Mouse (Mus musculus): Measurements from ENCODE around the gene Slco1a6.
A peak's percentile ranks its signal among the peaks of the same experiment; 100 is the strongest.
"Not testable (repeated sequence)": the region's sequence is repeated elsewhere in the genome, so short reads cannot be mapped to it uniquely, and the experiment has no call there.

Slco1a6 gene

DNA sequence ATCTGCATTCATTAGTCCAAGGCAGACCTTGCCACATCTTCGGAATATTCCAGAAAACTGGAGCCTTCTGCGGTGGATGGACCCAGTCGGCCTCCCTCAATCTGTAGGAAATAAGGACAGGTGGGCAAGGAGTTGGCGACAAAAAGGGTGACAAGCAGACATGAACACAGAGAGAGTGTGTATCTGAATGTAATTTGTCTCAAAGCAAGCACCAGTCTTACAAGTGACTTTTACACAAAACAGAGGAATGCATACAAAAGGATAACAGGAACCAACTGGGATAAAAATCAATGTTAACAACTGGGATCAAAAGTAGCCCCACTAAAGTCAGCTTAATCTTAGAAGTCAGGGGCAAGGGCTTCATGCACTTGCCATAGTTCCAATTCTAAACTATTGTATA is at the start of gene Slco1a6:
Gene Slco1a6 (minus strand): TSS at position 101 of the 400 bp plus-strand sequence.
- no peak for DNase-seq (ENCODE audit: low read depth, low spot score)

DNA sequence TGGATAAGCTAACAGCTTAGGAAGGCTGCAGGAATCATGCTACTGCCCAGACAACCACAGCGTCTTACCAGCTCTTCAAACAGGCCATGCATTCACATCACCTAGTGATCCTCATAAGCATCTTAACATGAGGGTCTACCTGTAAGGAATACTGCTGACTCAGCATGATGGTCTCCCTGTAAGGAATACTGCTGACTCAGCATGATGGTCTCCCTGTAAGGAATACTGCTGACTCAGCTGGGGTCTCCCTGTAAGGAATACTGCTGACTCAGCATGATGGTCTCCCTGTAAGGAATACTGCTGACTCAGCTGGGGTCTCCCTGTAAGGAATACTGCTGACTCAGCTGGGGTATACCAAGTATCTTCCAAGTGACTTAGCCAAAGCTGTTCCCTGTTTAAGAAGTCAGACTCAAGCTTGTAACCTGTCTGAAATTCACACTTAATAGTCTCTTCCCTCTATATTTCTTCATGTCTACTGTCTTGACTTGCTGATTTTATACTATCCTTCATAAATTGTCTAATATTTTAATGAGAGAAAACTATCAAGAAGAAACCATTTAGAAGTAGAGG is 42.5 kb upstream of the Slco1a6 start:
- not testable (repeated sequence) for DNase-seq (ENCODE audit: low read depth, low spot score)

DNA sequence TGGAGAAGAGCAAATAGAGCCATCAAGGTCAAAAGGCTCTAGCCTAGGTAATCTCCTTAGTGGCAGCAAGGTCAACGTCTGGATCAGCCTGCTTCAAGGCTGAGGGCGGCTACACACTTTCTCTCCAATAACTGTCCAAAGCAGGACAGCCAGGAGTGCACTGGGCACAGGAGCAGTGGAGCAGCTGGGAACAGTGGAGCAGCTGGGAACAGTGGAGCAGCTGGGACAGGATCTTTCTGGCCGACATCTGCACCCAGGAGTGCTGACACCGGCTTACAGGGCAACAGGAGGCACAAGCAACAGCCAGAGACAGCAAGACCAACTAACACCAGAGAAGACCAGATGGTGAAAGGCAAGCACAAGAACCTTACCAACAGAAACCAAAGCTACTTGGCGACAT is 36.7 kb upstream of the Slco1a6 start:
- DNase-seq (ENCODE audit: low read depth, low spot score) = no peak

DNA sequence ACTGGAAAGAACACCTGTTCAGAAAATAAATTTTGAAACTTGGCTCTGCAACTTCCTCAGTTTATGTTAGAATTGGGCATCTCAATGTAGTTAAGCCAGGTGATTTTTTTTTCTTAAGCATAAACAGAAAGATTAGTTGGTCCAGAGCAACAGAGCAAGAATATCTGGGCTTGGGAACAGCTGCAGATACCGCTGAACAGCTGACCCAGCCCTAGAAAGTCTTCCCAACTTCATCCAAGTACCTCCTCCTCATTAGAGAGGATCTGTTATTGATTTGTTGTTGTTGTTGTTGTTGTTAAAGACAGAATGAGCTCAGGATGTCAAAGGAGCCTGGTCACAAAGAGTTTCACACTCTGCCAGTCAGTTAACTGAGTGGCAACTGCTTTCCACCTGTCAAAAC is 31.1 kb upstream of the Slco1a6 start:
- DNase-seq (ENCODE audit: low read depth, low spot score) = no peak

DNA sequence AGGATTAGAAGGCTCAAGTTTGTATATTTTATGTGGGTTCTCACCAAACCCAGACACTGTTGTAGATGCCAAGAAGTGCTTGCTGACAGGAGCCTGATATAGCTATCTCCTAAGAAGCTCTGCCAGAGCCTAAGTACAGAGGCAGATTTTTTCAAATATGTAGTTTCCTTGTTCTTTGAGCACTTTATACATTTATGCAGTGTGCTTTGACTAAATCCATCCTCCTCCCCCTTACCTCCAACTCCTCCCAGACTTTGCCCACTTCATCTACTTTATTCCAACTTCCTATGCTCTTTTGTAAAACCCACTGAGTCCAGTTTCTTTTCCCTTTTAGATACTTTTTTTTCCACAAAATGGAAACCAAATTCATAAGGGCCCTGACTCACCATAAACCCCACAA is 11.8 kb upstream of the Slco1a6 start:
- DNase-seq (ENCODE audit: low read depth, low spot score) = no peak

DNA sequence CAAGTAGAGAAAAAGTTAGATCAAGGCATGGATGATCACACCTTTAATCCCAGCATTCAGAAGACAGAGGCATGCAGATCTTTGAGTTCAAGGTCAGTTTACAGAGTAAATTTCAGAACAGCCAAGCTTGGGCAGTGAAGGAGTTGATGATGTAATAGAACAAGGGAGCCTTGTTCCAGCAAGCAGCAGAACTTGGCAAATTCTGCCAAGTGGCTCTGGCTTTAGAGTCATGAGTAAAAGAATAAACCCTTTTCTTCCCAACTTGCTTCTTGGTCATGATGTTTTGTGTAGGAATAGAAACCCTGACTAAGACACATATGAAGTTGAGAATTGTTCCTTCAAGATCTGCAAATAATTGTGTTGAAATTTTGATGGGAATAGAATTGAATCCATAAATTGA is 3.5 kb upstream of the Slco1a6 start:
- DNase-seq (ENCODE audit: low read depth, low spot score) = no peak

DNA sequence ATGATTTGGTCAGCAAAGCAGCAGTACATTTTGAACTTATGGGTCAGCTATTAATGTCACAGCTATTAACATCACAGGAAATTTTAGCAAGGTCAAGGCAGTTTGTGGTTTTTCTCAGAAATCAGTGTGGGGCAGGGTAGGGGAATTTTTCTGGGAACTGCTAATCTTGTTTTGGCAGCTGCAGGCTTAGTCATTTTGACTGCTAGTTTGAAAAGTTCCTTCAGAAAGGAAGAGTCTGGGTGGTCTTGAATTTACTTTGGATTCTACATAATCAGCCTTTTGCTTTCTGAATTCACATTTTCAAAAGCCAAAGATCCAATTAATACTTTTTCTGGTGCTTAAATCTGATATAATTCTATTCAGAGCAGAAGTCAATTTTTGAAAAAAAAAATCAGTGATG is 1.4 kb upstream of the Slco1a6 start:
- no peak for DNase-seq (ENCODE audit: low read depth, low spot score)

DNA sequence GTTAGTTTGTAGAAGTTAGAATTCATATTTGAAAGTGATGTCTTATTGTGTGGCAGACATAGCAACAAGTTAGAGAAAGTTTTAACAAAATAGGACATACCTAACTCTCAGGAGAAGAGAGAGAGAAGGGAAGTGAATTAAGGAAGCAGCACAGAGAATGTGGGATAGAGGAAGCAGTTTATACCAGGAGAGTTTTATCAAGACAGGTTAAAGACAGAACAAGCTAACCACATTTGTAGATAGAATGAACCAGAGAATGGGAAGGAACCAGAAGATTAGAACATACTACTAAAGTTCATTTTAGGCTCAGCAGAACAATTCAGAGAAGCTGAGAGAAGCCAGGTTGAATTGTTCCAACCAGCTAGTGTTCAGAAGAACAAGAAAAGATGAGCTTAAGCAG is 7.8 kb downstream of the Slco1a6 start:
- DNase-seq (ENCODE audit: low read depth, low spot score) = no peak

DNA sequence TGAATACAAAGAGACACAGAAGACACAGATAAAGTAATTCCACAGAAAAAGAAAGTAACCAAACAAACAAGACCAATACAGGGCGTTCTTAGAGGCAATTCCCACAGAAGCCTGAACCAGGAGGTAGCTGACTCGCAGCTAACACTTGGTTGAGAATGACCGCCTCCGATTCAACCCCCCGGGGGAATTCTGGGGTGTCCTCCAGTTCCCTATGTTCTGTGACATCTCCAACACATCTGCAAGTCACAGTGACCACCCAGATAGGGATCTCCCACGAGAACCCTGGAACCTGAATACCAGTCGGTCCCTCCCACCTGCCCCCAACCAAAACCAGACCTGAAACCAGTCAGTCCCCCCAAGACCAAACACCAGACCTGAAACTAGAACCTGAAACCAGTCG is 14.1 kb downstream of the Slco1a6 start:
- no peak for DNase-seq (ENCODE audit: low read depth, low spot score)

DNA sequence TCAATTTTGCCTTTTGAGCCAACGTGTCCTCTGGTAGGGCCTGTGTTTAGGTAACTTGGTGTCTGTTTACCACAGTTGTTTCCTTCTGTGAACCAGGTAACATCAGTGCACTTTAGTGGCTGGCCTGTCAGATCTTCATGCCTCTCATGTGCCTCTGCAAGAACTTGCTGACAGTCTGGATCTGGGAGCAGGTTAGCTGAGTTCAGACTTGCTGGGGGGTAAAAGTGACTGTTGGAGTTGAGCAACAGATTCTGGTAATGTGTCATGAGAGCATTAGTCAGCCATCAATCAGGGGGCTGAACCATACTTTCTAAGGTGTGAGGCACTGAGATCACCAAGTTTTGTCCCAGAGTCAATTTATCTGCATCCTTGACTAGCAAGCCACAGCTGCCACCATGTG is 16.4 kb downstream of the Slco1a6 start:
- DNase-seq (ENCODE audit: low read depth, low spot score) = no peak

DNA sequence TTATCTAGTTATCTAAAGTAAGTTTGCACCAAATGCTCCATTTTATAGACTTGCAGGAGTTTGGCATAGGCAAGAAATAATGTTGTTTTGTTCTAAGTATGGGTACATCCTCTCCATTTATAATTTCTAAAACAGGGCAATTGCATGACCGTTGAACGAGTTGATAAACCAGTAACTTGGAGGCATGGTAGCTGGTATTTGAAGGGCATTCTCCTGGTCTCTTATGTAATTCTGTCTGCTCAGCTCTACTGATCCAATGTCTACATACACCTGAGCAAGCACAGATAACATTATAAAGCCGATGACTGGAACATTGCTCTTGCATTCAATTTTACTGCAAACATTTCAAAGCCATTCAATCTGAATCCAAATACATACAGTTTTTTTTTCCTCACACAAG is 20.9 kb downstream of the Slco1a6 start:
- DNase-seq (ENCODE audit: low read depth, low spot score) = no peak

DNA sequence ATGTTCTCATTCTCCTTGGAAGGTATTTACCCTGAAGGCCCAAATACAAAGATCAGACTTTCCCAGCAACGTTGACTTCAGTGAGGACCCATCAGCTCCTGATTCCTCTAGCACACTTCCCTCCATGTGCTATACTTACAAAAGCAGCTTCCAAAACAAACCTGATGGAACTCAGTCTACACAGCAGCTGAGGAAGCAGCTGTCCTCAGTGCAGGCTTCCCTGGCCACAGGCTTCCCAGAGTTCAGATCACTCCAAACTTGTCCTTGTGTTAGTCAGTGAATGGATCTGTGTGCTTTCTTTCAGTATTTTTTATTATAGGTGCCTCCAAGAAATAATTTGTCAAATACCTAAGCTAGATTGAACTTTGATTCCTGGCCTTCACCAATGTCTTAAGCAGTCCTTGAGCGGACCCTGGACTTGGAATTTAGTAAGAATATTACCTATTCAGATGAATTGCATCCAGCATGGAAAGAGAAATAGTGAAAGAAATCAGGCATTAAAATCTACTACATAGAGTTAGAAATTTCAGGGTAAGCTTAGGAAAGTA is 22.4 kb downstream of the Slco1a6 start:
- no peak for DNase-seq (ENCODE audit: low read depth, low spot score)

DNA sequence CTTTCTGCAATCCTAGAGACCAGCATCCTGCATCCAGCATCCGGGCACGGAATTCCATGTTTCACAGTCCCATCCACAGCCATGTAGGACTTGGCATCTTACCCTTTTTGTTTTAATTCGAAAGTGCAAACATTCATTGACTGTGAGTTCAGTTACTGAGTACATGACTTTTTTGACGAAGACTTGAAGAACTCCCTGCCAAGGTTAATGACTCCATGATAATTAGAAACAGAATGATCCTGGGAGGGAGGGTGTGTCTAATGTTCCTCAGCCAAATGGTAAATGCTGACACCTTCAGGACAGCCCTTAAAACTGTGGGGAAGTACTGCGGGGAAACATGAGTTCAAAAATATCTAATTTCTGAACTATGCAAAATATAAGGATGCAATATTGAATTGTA is 44.9 kb downstream of the Slco1a6 start:
- DNase-seq (ENCODE audit: low read depth, low spot score) = no peak

DNA sequence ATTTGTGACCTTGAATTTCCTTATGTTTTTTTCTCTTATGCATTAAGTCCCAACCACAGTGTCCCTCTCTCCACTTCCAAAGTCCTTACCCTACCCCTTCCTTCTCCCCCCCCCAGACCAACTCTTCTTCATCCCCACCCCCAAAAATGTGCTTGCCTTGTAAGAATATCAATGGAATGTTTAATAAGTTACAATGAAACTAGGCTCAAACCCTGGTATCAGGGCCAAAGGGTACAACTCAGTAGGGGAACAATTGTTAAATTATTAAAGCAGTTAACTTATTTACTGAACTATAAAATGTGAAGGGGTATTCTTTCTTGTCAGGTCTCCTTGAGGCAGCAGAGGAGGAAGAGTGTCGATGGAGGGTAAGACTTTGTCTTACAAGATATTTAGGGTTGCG is 47.1 kb downstream of the Slco1a6 start:
- DNase-seq (ENCODE audit: low read depth, low spot score) = no peak

DNA sequence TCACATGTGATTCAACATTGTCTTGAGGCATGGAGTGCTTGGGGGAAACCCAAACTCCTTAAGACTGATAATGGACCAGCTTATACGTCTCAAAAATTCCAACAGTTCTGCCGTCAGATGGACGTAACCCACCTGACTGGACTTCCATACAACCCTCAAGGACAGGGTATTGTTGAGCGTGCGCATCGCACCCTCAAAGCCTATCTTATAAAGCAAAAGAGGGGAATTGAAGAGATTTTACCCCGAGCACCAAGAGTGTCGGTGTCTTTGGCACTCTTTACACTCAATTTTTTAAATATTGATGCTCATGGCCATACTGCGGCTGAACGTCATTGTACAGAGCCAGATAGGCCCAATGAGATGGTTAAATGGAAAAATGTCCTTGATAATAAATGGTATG is 54.2 kb downstream of the Slco1a6 start:
- not testable (repeated sequence) for DNase-seq (ENCODE audit: low read depth, low spot score)

DNA sequence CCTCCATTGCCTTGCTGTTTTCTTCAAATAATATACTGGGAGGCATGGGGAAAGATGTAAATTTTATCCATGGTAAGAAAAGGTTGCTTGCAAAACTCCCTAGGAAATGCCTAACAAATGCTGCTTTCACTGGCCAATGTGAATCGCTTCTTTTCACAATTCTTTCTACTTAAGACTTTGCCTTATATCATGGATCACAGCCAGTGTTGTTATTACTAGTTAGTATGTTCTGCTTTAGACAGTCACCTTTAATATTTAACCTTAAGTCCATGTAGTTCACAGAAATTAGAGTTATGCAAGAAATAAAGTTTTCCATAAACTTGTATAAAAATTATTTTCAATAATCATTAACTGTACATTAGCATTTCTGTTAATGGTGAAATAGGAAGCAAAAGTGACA is 60.0 kb downstream of the Slco1a6 start:
- no peak for DNase-seq (ENCODE audit: low read depth, low spot score)

DNA sequence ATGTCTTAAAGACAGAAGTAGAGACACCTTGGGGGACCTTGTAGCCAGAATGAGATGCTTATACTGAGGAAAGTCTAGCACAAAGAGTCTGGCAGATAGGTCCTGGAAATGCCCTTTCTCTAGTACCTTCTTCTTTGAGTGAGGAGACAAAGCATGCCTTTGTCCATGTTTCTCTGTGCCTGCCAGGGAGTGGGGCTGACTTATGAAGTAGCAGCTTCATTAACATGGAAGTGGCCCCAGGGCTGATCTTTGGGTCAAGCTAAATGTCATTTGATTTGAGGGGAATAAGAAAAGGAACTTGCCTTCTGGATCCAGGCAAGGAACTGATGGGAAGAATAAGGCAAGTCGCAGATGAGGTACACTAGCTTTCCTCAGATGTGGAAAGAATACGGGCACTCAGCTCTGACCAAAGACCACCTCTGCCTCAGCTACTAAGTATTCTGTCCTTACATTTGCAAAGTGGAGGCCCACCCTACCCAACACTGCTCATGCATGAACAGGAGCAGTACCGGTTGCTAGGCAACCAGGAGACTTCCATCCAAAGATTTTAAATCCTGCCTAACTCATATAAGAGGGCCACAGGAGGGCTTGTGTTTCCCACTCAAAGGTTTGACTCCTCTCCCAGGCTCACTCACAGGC is 96.5 kb downstream of the Slco1a6 start:
- no peak for DNase-seq (ENCODE audit: low read depth, low spot score)

DNA sequence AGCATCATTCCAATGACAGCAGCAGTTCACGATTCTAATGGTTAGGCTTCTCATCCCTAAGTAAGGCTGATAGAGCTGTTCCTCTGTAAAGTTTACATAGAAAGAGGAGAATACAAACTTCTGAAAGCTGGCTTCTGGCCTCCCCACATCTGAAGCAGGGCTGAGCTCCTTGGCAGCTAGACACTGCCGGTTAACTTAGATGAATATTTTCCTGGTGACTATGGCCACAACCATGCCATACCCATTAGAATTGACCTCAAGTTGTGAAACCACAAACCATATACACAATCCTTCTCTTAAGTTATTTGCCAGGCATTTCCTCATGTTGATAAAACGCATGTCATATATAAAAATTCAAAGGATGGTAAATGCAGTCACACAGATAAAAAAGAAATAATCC is 117.2 kb downstream of the Slco1a6 start:
- no peak for DNase-seq (ENCODE audit: low read depth, low spot score)

DNA sequence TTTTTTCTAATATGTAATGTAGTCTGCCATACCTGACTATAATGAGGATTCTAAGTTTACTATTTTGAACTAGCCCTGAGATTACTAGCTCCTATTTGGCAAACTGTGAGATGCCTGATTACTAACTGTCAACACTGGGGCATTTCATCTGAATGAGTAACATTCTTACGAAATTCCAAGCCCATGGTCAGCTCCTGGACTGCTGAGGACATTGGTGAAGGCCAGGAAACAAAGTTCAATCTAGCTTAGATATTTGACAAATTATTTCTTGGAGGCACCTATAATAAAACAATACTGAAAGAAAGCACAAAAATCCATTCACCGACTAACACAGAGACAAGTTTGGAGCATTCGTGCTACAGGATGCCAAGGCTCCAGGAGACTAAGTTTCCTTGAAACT is 150.0 kb downstream of the Slco1a6 start:
- DNase-seq (ENCODE audit: low read depth, low spot score) = not testable (repeated sequence)

DNA sequence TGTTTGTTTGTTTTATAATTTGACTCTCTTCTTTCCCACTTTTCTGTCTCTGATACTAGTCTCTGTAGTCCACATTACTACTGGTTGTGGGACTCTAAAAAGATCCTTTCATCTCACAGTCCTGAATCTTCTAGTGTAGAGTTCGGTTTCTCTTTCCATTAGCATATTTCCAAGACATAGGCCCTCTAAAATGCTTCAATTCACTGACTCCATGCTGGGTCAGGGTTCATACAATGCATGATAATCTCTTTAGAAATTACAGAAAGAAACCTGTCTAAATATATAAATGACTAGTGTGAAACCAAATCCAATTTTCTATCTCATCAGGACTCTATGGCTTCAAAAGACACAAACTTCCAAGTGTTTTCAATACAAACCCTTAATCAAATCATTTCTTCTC is 160.6 kb downstream of the Slco1a6 start:
- no peak for DNase-seq (ENCODE audit: low read depth, low spot score)

DNA sequence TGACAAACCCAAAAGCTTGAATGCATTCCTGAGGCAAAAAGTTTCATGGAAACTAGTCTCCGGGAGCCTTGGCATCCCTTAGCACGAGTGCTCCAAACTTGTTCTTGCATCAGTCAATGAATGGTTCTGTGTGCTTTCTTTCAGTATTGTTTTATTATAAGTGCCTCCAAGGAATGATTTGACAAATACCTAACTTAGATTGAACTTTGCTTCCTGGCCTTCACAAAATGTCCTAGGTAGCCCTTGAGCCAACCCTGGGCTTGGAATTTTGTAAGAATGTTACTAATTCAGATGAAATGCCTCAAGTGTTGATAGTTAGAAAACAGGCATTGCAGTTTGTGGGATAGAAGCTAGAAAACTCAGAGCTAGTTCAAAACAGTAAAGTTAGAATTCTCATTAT is 162.6 kb downstream of the Slco1a6 start:
- DNase-seq (ENCODE audit: low read depth, low spot score) = no peak

DNA sequence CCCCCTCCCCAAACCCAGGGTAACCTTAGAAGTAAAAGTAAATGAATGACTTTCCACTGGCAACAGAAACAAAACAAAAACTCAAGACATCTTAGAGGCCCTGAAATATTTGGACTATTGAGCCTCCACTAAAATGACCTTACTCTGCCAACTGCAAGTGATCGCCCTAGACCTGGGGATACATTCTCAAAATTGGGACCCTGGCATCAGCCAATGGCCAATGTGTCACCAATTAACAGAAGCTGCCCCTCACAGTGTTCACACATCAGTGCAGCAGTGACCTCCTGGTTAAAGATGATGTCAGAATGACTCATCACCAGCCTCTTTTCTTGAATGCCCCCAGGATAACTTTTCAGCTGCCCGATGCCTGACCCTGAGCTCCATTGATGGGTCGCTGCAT is 166.4 kb downstream of the Slco1a6 start:
- DNase-seq (ENCODE audit: low read depth, low spot score) = no peak

DNA sequence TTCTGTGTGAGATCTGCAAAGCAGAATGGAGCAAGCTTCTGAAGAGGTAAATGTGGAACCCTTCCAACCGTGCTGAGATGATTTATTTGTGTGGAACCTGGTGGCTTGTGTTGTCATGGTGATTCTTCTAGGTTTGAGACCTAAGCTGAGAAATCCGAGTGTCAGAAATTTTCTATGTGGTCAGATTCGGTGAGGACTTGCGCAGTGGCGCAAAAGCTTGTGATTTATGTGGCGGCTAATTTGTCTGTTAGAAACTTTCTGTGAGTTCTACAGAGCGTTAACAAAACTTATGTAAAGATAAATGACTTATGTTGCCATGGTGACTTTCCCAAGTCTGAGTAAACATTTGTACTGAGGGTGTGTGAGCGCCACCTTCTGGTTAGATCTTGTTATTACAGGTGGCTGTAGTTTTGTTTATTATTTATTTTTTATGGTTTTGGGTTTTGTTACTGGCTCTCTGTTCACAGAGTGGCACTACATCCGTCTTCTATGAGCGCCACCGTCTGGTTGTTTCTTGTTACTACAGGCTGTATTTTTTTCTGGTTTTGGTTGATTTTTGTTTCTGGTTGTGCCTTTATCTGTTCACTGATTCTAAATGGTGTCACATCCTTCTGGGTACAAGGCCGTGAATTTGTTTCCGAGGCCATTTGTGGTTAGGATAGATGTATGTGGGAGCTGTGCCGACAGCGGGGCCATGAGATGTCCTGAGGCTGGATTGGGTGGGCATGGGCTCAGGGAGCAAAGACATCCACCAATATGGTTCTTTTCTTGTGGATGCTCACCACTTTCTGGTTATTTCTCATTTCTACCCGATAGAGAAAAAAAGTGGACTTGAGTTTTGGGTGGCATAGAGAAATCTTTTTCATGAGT is 167.8 kb downstream of the Slco1a6 start:
- peak; percentile 8 for DNase-seq (ENCODE audit: low read depth, low spot score)
